Mouse (Mus musculus) megakaryocyte, embryonic 14.5 days (primary cell): ENCODE data around the gene Gypa.

Source experiments
- FLI1 ChIP-seq: IDR thresholded peaks from 2 replicates; pipeline ENCODE4 v1.6.1; 2012; ENCODE audit warnings: low read length, inconsistent platforms, mixed read lengths
- GATA1 ChIP-seq: IDR thresholded peaks from 3 replicates; pipeline ENCODE4 v1.6.1; 2012; ENCODE audit warnings: mixed read lengths, low read length, inconsistent platforms, borderline replicate concordance

DNA sequence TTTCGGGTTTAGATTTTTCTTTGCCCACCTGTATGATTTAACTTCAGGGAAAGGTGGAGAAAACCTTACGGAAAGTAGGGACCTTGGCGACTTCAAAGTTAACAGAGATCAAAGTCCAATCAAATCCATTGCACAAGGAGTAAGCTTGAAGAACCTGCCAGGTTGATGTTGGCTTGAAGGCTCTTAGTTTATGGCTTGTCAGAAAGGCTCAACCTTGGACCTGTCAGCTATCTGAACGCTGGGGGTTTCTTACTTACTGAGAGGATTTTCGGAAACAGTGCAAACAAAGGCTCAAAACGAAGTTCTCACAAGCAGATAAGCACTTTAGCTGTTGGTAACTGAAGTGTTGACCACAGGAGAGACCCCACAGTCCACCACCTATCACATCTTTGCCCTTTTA is 11.4 kb upstream of the Gypa start:
- no peak for TF ChIP-seq GATA1
- TF ChIP-seq FLI1 = no peak
